Mouse (Mus musculus): ENCODE measurements around the gene Mmp24.

- TF ChIP-seq CTCF (IDR thresholded peaks at IDR 0.05; ENCODE audit: borderline replicate concordance, control insufficient read depth, extremely low read depth, insufficient read depth, low read length, poor library complexity) (no peak), POLR2A (IDR thresholded peaks at IDR 0.05; ENCODE audit: control insufficient read depth, extremely low read depth, insufficient read depth, low read length, poor library complexity) (no peak)
These were observed 48.8 kb upstream of the Mmp24 start for GRCm38 (mm10) chr2:155726302-155726701.
